Mouse (Mus musculus): ENCODE measurements around the gene Snapc2.
A peak's percentile ranks its signal among the peaks of the same experiment; 100 is the strongest.

Gene Snapc2

GRCm38 (mm10) chr8:4252934-4253841 is at the start of gene Snapc2:
TSS of gene Snapc2 (plus strand) at chr8:4253080.
- peak; percentile 92 for DNase-seq

- DNase-seq, result no peak
These were observed 47.4 kb upstream of the Snapc2 start for GRCm38 (mm10) chr8:4205246-4206123.

GRCm38 (mm10) chr8:4206182-4207015 is 46.5 kb upstream of the Snapc2 start:
- DNase-seq, result peak; percentile 57

GRCm38 (mm10) chr8:4207016-4207350 is 45.9 kb upstream of the Snapc2 start:
- no peak for DNase-seq

- DNase-seq, result no peak
These were observed 41.8 kb upstream of the Snapc2 start for GRCm38 (mm10) chr8:4211097-4211496.

GRCm38 (mm10) chr8:4212809-4213209 is 40.1 kb upstream of the Snapc2 start:
- DNase-seq, result no peak

GRCm38 (mm10) chr8:4213210-4214005 is 39.5 kb upstream of the Snapc2 start:
- peak; percentile 52 for DNase-seq

GRCm38 (mm10) chr8:4214006-4214980 is 38.6 kb upstream of the Snapc2 start:
- peak; percentile 36 for DNase-seq

GRCm38 (mm10) chr8:4216296-4216695 is 36.6 kb upstream of the Snapc2 start:
- DNase-seq, result peak; percentile 37

GRCm38 (mm10) chr8:4216791-4217621 is 35.9 kb upstream of the Snapc2 start, which contains the start of gene Prr36:
TSS of gene Prr36 (minus strand) at chr8:4217459.
- DNase-seq, result peak; percentile 77

GRCm38 (mm10) chr8:4219617-4220016 is 33.3 kb upstream of the Snapc2 start:
- DNase-seq, result no peak

- no peak for DNase-seq
These were observed 30.8 kb upstream of the Snapc2 start for GRCm38 (mm10) chr8:4222059-4222458.

GRCm38 (mm10) chr8:4226323-4226722 is 26.6 kb upstream of the Snapc2 start:
- no peak for DNase-seq

- DNase-seq, result no peak
These were observed 26.0 kb upstream of the Snapc2 start, which contains the start of gene Lrrc8e for GRCm38 (mm10) chr8:4226739-4227347. TSS of gene Lrrc8e (plus strand) at chr8:4226827.

- no peak for DNase-seq
These were observed 25.0 kb upstream of the Snapc2 start for GRCm38 (mm10) chr8:4227919-4228318.

GRCm38 (mm10) chr8:4229784-4230183 is 23.1 kb upstream of the Snapc2 start:
- no peak for DNase-seq

- no peak for DNase-seq
These were observed 22.1 kb upstream of the Snapc2 start for GRCm38 (mm10) chr8:4230612-4231351.

GRCm38 (mm10) chr8:4237814-4238433 is 15.0 kb upstream of the Snapc2 start:
- DNase-seq, result no peak
